Mouse (Mus musculus) midbrain, embryonic 14.5 days (tissue): ENCODE results near the gene Plagl2. TPM values are rescaled to one million over a fixed set of nuclear protein-coding genes. Genes with fewer than 3 reads are reported as not detected.
"Not testable (repeated sequence)": the region's sequence is repeated elsewhere in the genome, so short reads cannot be mapped to it uniquely, and the experiment has no call there.

ENCODE experiments used
- ATAC-seq: fragments of 200-750 bp; cut with Nextera tagmentation; 2 replicates; pipeline ENCODE4 v1.8.0; 2017; ENCODE audit warnings: moderate number of reproducible peaks, moderate library complexity; ENCODE audit not compliant: low FRiP score, low TSS enrichment
- DNase-seq: peaks from one replicate; pipeline ENCODE4 v3.0.0-alpha.2; 2015
- H3K27ac ChIP-seq: fragments of 300-500 bp; sonication (generic); replicated peaks from 2 replicates; pipeline ENCODE4 v1.5.1; 2014; ENCODE audit warnings: mild to moderate bottlenecking, low read depth, low read length, moderate library complexity
- H3K27me3 ChIP-seq: fragments of 300-500 bp; sonication (generic); 2 replicates; pipeline ENCODE4 v1.6.1; 2014; ENCODE audit warnings: low read length, control low read depth, mixed read lengths; ENCODE audit not compliant: control insufficient read depth, insufficient read depth
- H3K36me3 ChIP-seq: fragments of 300-500 bp; sonication (generic); 2 replicates; pipeline ENCODE4 v1.6.1; 2014; ENCODE audit warnings: low read length, control low read depth; ENCODE audit not compliant: control insufficient read depth, insufficient read depth
- H3K4me1 ChIP-seq: fragments of 300-500 bp; sonication (generic); 2 replicates; pipeline ENCODE4 v1.6.1; 2014; ENCODE audit warnings: mild to moderate bottlenecking, antibody characterized with exemption, low read length, control low read depth; ENCODE audit not compliant: control insufficient read depth, insufficient read depth
- H3K4me2 ChIP-seq: fragments of 300-500 bp; sonication (generic); 2 replicates; pipeline ENCODE4 v1.6.1; 2014; ENCODE audit warnings: mild to moderate bottlenecking, low read length, moderate library complexity
- H3K4me3 ChIP-seq: fragments of 300-500 bp; sonication (generic); replicated peaks from 2 replicates; pipeline ENCODE4 v1.5.1; 2014; ENCODE audit warnings: low read depth, low read length
- H3K9ac ChIP-seq: fragments of 300-500 bp; sonication (generic); replicated peaks from 2 replicates; pipeline ENCODE4 v1.6.1; 2014; ENCODE audit warnings: mild to moderate bottlenecking, low read length, moderate library complexity
- H3K9me3 ChIP-seq: fragments of 300-500 bp; sonication (generic); 2 replicates; pipeline ENCODE4 v1.6.1; 2016; ENCODE audit warnings: low read length, control low read depth, mixed read lengths; ENCODE audit not compliant: control insufficient read depth
- WGBS: fragments of 180-500 bp; shearing (Covaris S2); extraction: QIAGEN DNeasy Blood & Tissue Kit; methylation state at CpG from one replicate; pipeline ENCODE4 v1.1.7; 2014; 5-methylcytosine and 5-hydroxymethylcytosine counted together
- polyA plus RNA-seq: library from polyadenylated mRNA; unstranded; fragments of >200 nt; fragmentation: Nextera tagmentation; extraction: Ambion mirVana; gene quantifications from 2 replicates; pipeline ENCODE4 v1.2.1, GENCODE M21; 2014

Gene Plagl2
- polyA plus RNA-seq, 1 experiment from 2014 or later, result 11.5 TPM

GRCm38 (mm10) chr2:153274200-153274918, 33.1 kb upstream of the Plagl2 start:
- H3K36me3 ChIP-seq, DNase-seq, H3K4me2 ChIP-seq, H3K27me3 ChIP-seq, H3K4me1 ChIP-seq, ATAC-seq, H3K27ac ChIP-seq, H3K9me3 ChIP-seq, H3K9ac ChIP-seq, H3K4me3 ChIP-seq: not testable (repeated sequence)
- WGBS, result 70% methylated on average over 6 of the region's 6 CpGs

- not testable (repeated sequence) for H3K27me3 ChIP-seq, H3K9ac ChIP-seq, H3K4me2 ChIP-seq, H3K4me1 ChIP-seq, H3K27ac ChIP-seq, H3K4me3 ChIP-seq, H3K9me3 ChIP-seq, ATAC-seq, DNase-seq
- WGBS, result 74% methylated on average over 8 of the region's 8 CpGs
- peaks cover 22% of the 10 kb centered on the region for H3K36me3 ChIP-seq
Measured at GRCm38 (mm10) chr2:153270231-153270915, 29.1 kb upstream of the Plagl2 start.

GRCm38 (mm10) chr2:153267331-153267730, 26.1 kb upstream of the Plagl2 start:
- ATAC-seq (no peak), DNase-seq (no peak)
- H3K27ac ChIP-seq, result no peak overlapping the region
- no peak overlapping the region for H3K4me3 ChIP-seq
- no peak overlapping the region for H3K4me2 ChIP-seq
- H3K4me1 ChIP-seq, result no peaks in the 10 kb centered on the region
- WGBS, result 83% methylated on average over 2 of the region's 2 CpGs
- H3K9me3 ChIP-seq, result no peaks in the 10 kb centered on the region
- H3K27me3 ChIP-seq, result no peaks in the 10 kb centered on the region
- peaks cover 49% of the 10 kb centered on the region for H3K36me3 ChIP-seq
- no peak overlapping the region for H3K9ac ChIP-seq

GRCm38 (mm10) chr2:153263053-153263452, 21.8 kb upstream of the Plagl2 start:
- WGBS, result 95% methylated on average over 7 of the region's 7 CpGs
- Histone ChIP-seq H3K4me3 (no peak overlapping the region), H3K4me1 (no peaks in the 10 kb centered on the region), H3K27me3 (no peaks in the 10 kb centered on the region), H3K9me3 (no peaks in the 10 kb centered on the region), H3K27ac (no peak overlapping the region), H3K4me2 (no peak overlapping the region), H3K36me3 (peaks cover 77% of the 10 kb centered on the region), H3K9ac (no peak overlapping the region)
- DNase-seq (no peak), ATAC-seq (no peak)

GRCm38 (mm10) chr2:153259864-153260674, 18.8 kb upstream of the Plagl2 start:
- H3K36me3 ChIP-seq, result peaks cover 52% of the 10 kb centered on the region
- no peak for ATAC-seq
- 80% methylated on average over 3 of the region's 3 CpGs for WGBS

GRCm38 (mm10) chr2:153259030-153259863, 18.0 kb upstream of the Plagl2 start:
- no peak overlapping the region for H3K4me2 ChIP-seq
- 93% methylated on average over 12 of the region's 12 CpGs for WGBS

More at GRCm38 (mm10) chr2:153259864-153260674, 18.8 kb upstream of the Plagl2 start:
- DNase-seq, result no peak
- H3K4me2 ChIP-seq, result no peak overlapping the region
- H3K4me3 ChIP-seq, result no peak overlapping the region
- H3K27me3 ChIP-seq, result no peaks in the 10 kb centered on the region
- no peaks in the 10 kb centered on the region for H3K9me3 ChIP-seq
- H3K9ac ChIP-seq, result no peak overlapping the region
- H3K4me1 ChIP-seq, result no peaks in the 10 kb centered on the region
- H3K27ac ChIP-seq, result no peak overlapping the region

GRCm38 (mm10) chr2:153256604-153257003, 15.4 kb upstream of the Plagl2 start:
- ATAC-seq, result no peak
- no peak overlapping the region for H3K27ac ChIP-seq
- H3K27me3 ChIP-seq, result no peaks in the 10 kb centered on the region
- H3K4me3 ChIP-seq, result no peak overlapping the region
- no peak for DNase-seq
- H3K4me2 ChIP-seq, result no peak overlapping the region
- H3K36me3 ChIP-seq, result peaks cover 36% of the 10 kb centered on the region
- H3K9ac ChIP-seq, result no peak overlapping the region
- H3K4me1 ChIP-seq, result no peaks in the 10 kb centered on the region
- H3K9me3 ChIP-seq, result no peaks in the 10 kb centered on the region
- 88% methylated on average over 2 of the region's 2 CpGs for WGBS

More at GRCm38 (mm10) chr2:153259030-153259863, 18.0 kb upstream of the Plagl2 start:
- H3K9ac ChIP-seq, result no peak overlapping the region
- no peaks in the 10 kb centered on the region for H3K4me1 ChIP-seq
- H3K4me3 ChIP-seq, result no peak overlapping the region
- DNase-seq (no peak), ATAC-seq (no peak)
- no peaks in the 10 kb centered on the region for H3K27me3 ChIP-seq
- H3K9me3 ChIP-seq, result no peaks in the 10 kb centered on the region
- peaks cover 48% of the 10 kb centered on the region for H3K36me3 ChIP-seq
- no peak overlapping the region for H3K27ac ChIP-seq

GRCm38 (mm10) chr2:153249751-153250150, 8.5 kb upstream of the Plagl2 start:
- no peak overlapping the region for H3K27ac ChIP-seq
- peaks cover 42% of the 10 kb centered on the region for H3K36me3 ChIP-seq
- 97% methylated on average over 5 of the region's 5 CpGs for WGBS

More at GRCm38 (mm10) chr2:153249751-153250150, 8.5 kb upstream of the Plagl2 start:
- Histone ChIP-seq H3K27me3 (no peaks in the 10 kb centered on the region), H3K9ac (no peak overlapping the region), H3K4me2 (no peak overlapping the region), H3K4me1 (no peaks in the 10 kb centered on the region), H3K9me3 (no peaks in the 10 kb centered on the region), H3K4me3 (no peak overlapping the region)
- DNase-seq (no peak), ATAC-seq (no peak)
